In genomic region chr2:136351393-136352096, GRCm38 (mm10) we compare ENCODE assay signal across 14 mouse cellular contexts. TPM values are rescaled to one million over a fixed set of nuclear protein-coding genes. Genes with fewer than 3 reads are reported as not detected.
A peak's percentile ranks its signal among the peaks of the same experiment; 100 is the strongest.
DNase-seq lines count a peak whose midpoint lies in the region; ATAC-seq and TF ChIP-seq lines count a peak whose summit lies in the region.
"Had no signal": no experiment of that assay in that cellular context is flagged by ENCODE, and none has a peak within 500 bp of the region (broad histone marks: within the 10 kb centered on the region; RNA-seq: fewer than 3 reads in every experiment).

No protein-coding gene starts in this region.

- TF ChIP-seq CTCF in layer of hippocampus, adult 2 months (conservative IDR thresholded peaks at IDR 0.05), result no peak

- H3K27ac ChIP-seq in layer of hippocampus, adult 2 months, result peak overlapping the region; percentile 36; the same call in 1 of the 2 replicates
- H3K27ac ChIP-seq: limb, embryonic 15.5 days; neural tube, embryonic 12.5 days had no signal

- no peak overlapping the region for H3K4me3 ChIP-seq in layer of hippocampus, adult 2 months
- H3K4me3 ChIP-seq: limb, embryonic 15.5 days; neural tube, embryonic 12.5 days had no signal

- DNase-seq in embryo, embryonic 10.5 days (ENCODE audit: low spot score), result peak; percentile 7
- DNase-seq in embryo, embryonic 10 days (ENCODE audit: low spot score), result no peak
- DNase-seq in layer of hippocampus, adult 2 months (ENCODE audit: low spot score in 2 of 2), result no peak
- no peak for DNase-seq in layer of hippocampus, adult 11-12 months (ENCODE audit: low spot score)
- peak; percentile 19 for DNase-seq in 3T3-L1 (ENCODE audit: low read depth, low spot score)
- peak; percentile 17 to 43 for DNase-seq in cerebellum, postnatal 10 days
- DNase-seq in adipocyte (ENCODE audit: low spot score), result no peak
- DNase-seq: adrenal gland, postnatal 10 days; kidney, adult 2 months; thymus, postnatal 14 days had no signal

- no peak for ATAC-seq in granulocyte monocyte progenitor cell, adult 5-6 weeks (replicated peaks; ENCODE audit: poor library complexity, severe bottlenecking)

RNA-seq across cellular contexts. Expression of gene Pak7, which starts 36.2 kb away (rescaled TPM):
- 10 to 100 TPM; 24.3 to 24.4 TPM for total RNA-seq in layer of hippocampus, adult 2 months (2021)
- not detected in 2 replicates for total RNA-seq in granulocyte monocyte progenitor cell, adult 5-6 weeks (2014; fragmentation: Nextera tagmentation)
- not detected in 2 replicates for total RNA-seq in granulocyte monocyte progenitor cell, adult 5-6 weeks (2017)
- total RNA-seq: gastrocnemius, adult 18-20 months had no signal

Comparison
In these comparisons a context has a peak if more than half of its experiments do, and no peak if none do; other contexts are left out.
1. DNase-seq: peak in embryo, embryonic 10.5 days (single experiment), 3T3-L1 (single experiment) and cerebellum, postnatal 10 days (2 of 2); none in embryo, embryonic 10 days (single experiment), layer of hippocampus, adult 2 months (0 of 2), layer of hippocampus, adult 11-12 months (single experiment) and adipocyte (single experiment).
2. RNA of gene Pak7, which starts 36.2 kb away (total RNA-seq): 24.3 to 24.4 TPM in layer of hippocampus, adult 2 months; not detected in granulocyte monocyte progenitor cell, adult 5-6 weeks; every median in the first group is over 10 times any median in the second.